Mouse (Mus musculus) midbrain, embryonic 13.5 days (tissue): ENCODE results near the gene Arhgap35. TPM values are rescaled to one million over a fixed set of nuclear protein-coding genes. Genes with fewer than 3 reads are reported as not detected.
A peak's percentile ranks its signal among the peaks of the same experiment; 100 is the strongest.

ENCODE experiments used
- ATAC-seq: fragments of 200-750 bp; cut with Nextera tagmentation; 2 replicates; pipeline ENCODE4 v1.8.0; 2017; ENCODE audit warnings: mild to moderate bottlenecking, moderate TSS enrichment, moderate library complexity
- H3K27ac ChIP-seq: fragments of 300-500 bp; sonication (generic); 2 replicates; pipeline ENCODE4 v1.5.1; 2015; ENCODE audit warnings: inconsistent platforms, mild to moderate bottlenecking, moderate library complexity
- H3K27me3 ChIP-seq: fragments of 300-500 bp; sonication (generic); 2 replicates; pipeline ENCODE4 v1.6.1; 2015; ENCODE audit warnings: mild to moderate bottlenecking, inconsistent platforms
- H3K36me3 ChIP-seq: fragments of 300-500 bp; sonication (generic); 2 replicates; pipeline ENCODE4 v1.6.1; 2015; ENCODE audit warnings: mild to moderate bottlenecking, inconsistent platforms
- H3K4me1 ChIP-seq: fragments of 300-500 bp; sonication (generic); replicated peaks from 2 replicates; pipeline ENCODE4 v1.6.1; 2015; ENCODE audit warnings: inconsistent platforms
- H3K4me2 ChIP-seq: fragments of 300-500 bp; sonication (generic); replicated peaks from 2 replicates; pipeline ENCODE4 v1.6.1; 2015; ENCODE audit warnings: moderate library complexity, mild to moderate bottlenecking, inconsistent platforms
- H3K4me3 ChIP-seq: fragments of 300-500 bp; sonication (generic); replicated peaks from 2 replicates; pipeline ENCODE4 v1.5.1; 2015; ENCODE audit warnings: mild to moderate bottlenecking, inconsistent platforms
- H3K9ac ChIP-seq: fragments of 300-500 bp; sonication (generic); replicated peaks from 2 replicates; pipeline ENCODE4 v1.6.1; 2015; ENCODE audit warnings: mild to moderate bottlenecking, inconsistent platforms
- H3K9me3 ChIP-seq: fragments of 300-500 bp; sonication (generic); 2 replicates; pipeline ENCODE4 v1.6.1; 2016; ENCODE audit warnings: mild to moderate bottlenecking, inconsistent platforms
- WGBS: fragments of 180-500 bp; shearing (Covaris S2); methylation state at CpG from one replicate; pipeline ENCODE4 v1.1.7; 2015; 5-methylcytosine and 5-hydroxymethylcytosine counted together
- polyA plus RNA-seq: library from polyadenylated mRNA; unstranded; fragments of >200 nt; fragmentation: Nextera tagmentation; extraction: Ambion mirVana; gene quantifications from 2 replicates; pipeline ENCODE4 v1.2.1, GENCODE M21; 2015

The Arhgap35 gene
- polyA plus RNA-seq, 1 experiment from 2014 or later: 34.0 TPM

- no peak for ATAC-seq
These were observed 57.5 kb downstream of the Arhgap35 start for GRCm38 (mm10) chr7:16557251-16557650.

DNA sequence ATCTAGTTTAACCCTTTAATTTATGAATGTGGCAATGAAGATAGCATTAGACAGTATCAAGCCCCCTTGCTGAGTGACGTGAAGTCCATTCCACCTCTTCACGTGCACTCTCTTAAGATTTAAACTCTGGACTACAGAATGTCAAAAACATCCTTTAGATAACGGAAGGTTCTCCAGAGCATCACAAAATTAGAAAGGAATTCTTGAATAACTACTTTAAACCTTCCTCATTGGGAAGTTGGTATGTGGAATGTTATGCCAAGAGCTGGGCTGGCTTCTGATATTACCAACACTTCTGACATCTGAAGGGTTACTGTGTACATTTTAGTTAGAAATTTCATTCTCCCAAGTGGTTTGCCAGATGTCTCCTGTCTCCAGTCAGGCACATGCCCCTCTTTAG, 60.6 kb downstream of the Arhgap35 start:
- no peaks in the 10 kb centered on the region for H3K27me3 ChIP-seq
- ATAC-seq: no peak
- no peak overlapping the region for H3K27ac ChIP-seq
- no peak overlapping the region for H3K9ac ChIP-seq
- no peaks in the 10 kb centered on the region for H3K36me3 ChIP-seq
- 95% methylated on average over 3 of the region's 3 CpGs for WGBS
- no peak overlapping the region for H3K4me3 ChIP-seq
- peaks cover 28% of the 10 kb centered on the region for H3K4me1 ChIP-seq
- H3K9me3 ChIP-seq: no peaks in the 10 kb centered on the region
- H3K4me2 ChIP-seq: no peak overlapping the region

More at GRCm38 (mm10) chr7:16557251-16557650, 57.5 kb downstream of the Arhgap35 start:
- Histone ChIP-seq H3K9me3 (no peaks in the 10 kb centered on the region), H3K27ac (no peak overlapping the region; the same call in 1 of the 2 replicates), H3K4me2 (no peak overlapping the region), H3K4me1 (peaks cover 28% of the 10 kb centered on the region), H3K4me3 (no peak overlapping the region), H3K9ac (no peak overlapping the region), H3K36me3 (peaks cover 22% of the 10 kb centered on the region), H3K27me3 (no peaks in the 10 kb centered on the region)
- WGBS: 58% methylated on average over 4 of the region's 4 CpGs

DNA sequence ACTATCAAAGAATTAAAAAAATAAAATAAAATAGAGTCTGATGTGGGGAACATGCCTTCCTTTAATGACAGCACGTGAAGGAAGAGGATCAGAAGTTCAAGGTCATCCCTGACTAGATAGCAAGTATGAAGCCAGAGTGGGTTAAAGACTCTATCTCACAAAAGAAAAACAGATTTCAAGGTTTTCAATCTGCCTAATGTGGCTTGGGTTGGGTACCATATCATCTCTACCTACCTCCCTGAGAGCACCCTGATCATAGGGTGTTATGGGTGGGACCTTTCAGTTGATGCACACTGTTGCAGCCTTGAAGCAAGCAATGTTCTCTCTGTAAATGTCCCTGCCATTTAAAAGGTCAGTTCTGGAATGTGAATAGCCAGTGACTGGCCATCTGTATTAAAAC, 63.2 kb downstream of the Arhgap35 start:
- 97% methylated on average over 1 of the region's 1 CpGs for WGBS
- no peak for ATAC-seq

GRCm38 (mm10) chr7:16549299-16549698, 65.5 kb downstream of the Arhgap35 start:
- Histone ChIP-seq H3K36me3 (peaks cover 39% of the 10 kb centered on the region), H3K9me3 (no peaks in the 10 kb centered on the region), H3K4me2 (no peak overlapping the region), H3K4me3 (no peak overlapping the region), H3K27ac (no peak overlapping the region), H3K9ac (no peak overlapping the region), H3K27me3 (no peaks in the 10 kb centered on the region), H3K4me1 (no peaks in the 10 kb centered on the region)
- 92% methylated on average over 1 of the region's 1 CpGs for WGBS
- no peak for ATAC-seq

More for the DNA sequence above, 63.2 kb downstream of the Arhgap35 start:
- Histone ChIP-seq H3K9me3 (no peaks in the 10 kb centered on the region), H3K4me3 (no peak overlapping the region), H3K27me3 (no peaks in the 10 kb centered on the region), H3K27ac (no peak overlapping the region), H3K4me2 (no peak overlapping the region), H3K36me3 (peaks cover 19% of the 10 kb centered on the region), H3K9ac (no peak overlapping the region), H3K4me1 (peaks cover 7% of the 10 kb centered on the region; the same call in 1 of the 2 replicates)

- Histone ChIP-seq H3K4me1 (no peaks in the 10 kb centered on the region), H3K4me2 (no peak overlapping the region), H3K9me3 (no peaks in the 10 kb centered on the region), H3K27me3 (no peaks in the 10 kb centered on the region), H3K27ac (peak overlapping the region; percentile 35; the same call in 1 of the 2 replicates), H3K36me3 (peaks cover 55% of the 10 kb centered on the region), H3K9ac (no peak overlapping the region), H3K4me3 (no peak overlapping the region)
- ATAC-seq: no peak
- WGBS: 80% methylated on average over 8 of the region's 8 CpGs
These were observed 70.0 kb downstream of the Arhgap35 start for GRCm38 (mm10) chr7:16544770-16545169.

- WGBS: 92% methylated on average over 5 of the region's 5 CpGs
- Histone ChIP-seq H3K4me1 (no peaks in the 10 kb centered on the region), H3K27me3 (no peaks in the 10 kb centered on the region), H3K9ac (no peak overlapping the region), H3K9me3 (no peaks in the 10 kb centered on the region), H3K4me2 (no peak overlapping the region), H3K36me3 (peaks cover 45% of the 10 kb centered on the region), H3K27ac (no peak overlapping the region), H3K4me3 (no peak overlapping the region)
- no peak for ATAC-seq
These were observed 77.4 kb downstream of the Arhgap35 start for GRCm38 (mm10) chr7:16537220-16537903.

DNA sequence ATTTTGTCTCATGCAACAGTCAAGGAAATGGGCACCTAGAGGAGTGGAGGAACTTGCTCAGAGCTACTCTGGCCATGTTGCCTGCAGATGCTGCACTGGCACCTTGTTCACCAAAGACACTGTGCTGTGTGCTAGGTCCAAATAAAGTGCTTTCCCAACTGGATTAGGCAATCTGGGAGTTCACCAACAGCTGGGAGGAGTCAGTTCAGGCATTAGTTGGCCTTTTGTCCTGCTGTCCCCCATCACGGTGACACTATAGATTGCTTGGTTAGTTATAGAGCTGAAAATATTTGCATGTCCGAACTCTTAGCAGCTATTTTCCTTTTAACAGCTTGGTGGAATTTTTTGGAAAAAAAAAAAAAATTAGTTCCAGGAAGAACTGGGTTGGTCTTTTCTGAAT, 88.8 kb downstream of the Arhgap35 start:
- no peak overlapping the region for H3K4me2 ChIP-seq
- 93% methylated on average over 2 of the region's 2 CpGs for WGBS

DNA sequence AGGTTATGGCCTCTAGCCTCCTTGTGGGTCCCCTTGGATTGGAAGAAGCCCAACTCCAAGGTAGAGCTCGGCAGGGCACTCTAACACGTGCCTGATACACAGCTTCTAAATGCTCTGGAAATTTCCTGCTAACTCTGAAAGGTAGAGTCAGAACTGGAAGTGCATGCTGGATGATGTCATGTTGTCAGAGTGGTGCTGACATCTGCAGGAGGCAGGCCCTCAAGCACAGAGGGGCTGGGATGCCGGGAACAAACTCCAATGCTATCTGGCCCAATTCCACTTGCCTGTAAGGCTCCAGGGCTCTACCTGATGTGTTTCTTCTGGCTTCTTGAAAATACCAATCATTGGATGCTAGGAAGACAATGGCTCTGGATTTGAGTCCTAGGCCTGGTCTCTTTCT, 89.3 kb downstream of the Arhgap35 start:
- Histone ChIP-seq H3K4me2 (no peak overlapping the region), H3K9me3 (no peaks in the 10 kb centered on the region), H3K4me1 (no peaks in the 10 kb centered on the region), H3K27ac (no peak overlapping the region), H3K4me3 (no peak overlapping the region), H3K9ac (no peak overlapping the region), H3K27me3 (no peaks in the 10 kb centered on the region), H3K36me3 (peaks cover 22% of the 10 kb centered on the region)
- ATAC-seq: no peak
- 91% methylated on average over 3 of the region's 3 CpGs for WGBS

More for the DNA sequence above, 88.8 kb downstream of the Arhgap35 start:
- Histone ChIP-seq H3K4me1 (no peaks in the 10 kb centered on the region), H3K9me3 (no peaks in the 10 kb centered on the region), H3K27me3 (no peaks in the 10 kb centered on the region), H3K27ac (no peak overlapping the region), H3K36me3 (peaks cover 22% of the 10 kb centered on the region), H3K9ac (no peak overlapping the region), H3K4me3 (no peak overlapping the region)
- no peak for ATAC-seq

- Histone ChIP-seq H3K9me3 (no peaks in the 10 kb centered on the region), H3K9ac (no peak overlapping the region), H3K27me3 (no peaks in the 10 kb centered on the region), H3K36me3 (peaks cover 22% of the 10 kb centered on the region), H3K4me2 (no peak overlapping the region), H3K27ac (no peak overlapping the region), H3K4me1 (no peaks in the 10 kb centered on the region), H3K4me3 (no peak overlapping the region)
- WGBS: 83% methylated on average over 2 of the region's 2 CpGs
- no peak for ATAC-seq
These were observed 90.5 kb downstream of the Arhgap35 start for GRCm38 (mm10) chr7:16524308-16524707.

DNA sequence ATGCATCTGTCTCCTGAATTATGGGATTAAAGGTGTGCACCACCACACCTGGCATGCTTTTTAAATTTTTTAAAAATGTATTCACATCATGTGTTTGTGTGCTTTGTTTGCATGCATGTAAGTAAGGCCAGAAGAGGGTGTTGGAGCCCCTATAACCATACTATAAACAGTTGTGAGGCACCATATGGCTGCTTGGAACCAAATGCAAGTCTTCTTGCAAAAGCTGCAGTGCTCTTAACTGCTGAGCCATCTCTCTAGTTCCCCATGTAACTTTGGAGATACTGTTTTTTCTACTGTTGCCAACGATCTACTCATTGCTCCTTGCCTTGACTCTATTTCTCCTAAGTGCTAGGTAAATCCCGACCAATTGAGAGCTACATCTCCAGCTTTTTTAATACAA, 95.5 kb downstream of the Arhgap35 start:
- H3K36me3 ChIP-seq: peaks cover 23% of the 10 kb centered on the region

DNA sequence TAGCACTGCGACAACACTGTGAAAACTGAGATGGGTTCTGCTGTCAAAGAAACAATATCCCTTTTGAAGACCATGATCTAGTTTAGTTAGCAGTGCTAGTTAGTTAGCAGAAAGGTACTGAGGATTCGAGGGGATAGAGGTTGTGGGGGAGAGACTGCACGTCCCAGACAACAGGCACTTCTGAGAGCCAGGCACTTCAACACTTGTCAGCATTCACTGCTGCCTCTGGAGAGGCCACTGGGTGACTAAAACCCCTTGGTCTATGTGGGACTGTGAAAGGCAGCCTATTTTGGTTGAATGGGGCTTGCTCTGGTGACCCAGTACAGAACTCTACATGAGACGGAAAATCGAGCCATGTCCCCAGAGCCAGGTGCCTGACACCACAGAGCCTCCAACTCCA, 97.6 kb downstream of the Arhgap35 start:
- ATAC-seq: no peak
- no peaks in the 10 kb centered on the region for H3K9me3 ChIP-seq
- no peaks in the 10 kb centered on the region for H3K4me1 ChIP-seq
- WGBS: 94% methylated on average over 5 of the region's 5 CpGs
- H3K9ac ChIP-seq: no peak overlapping the region
- no peaks in the 10 kb centered on the region for H3K27me3 ChIP-seq
- H3K4me2 ChIP-seq: no peak overlapping the region
- no peak overlapping the region for H3K4me3 ChIP-seq
- no peak overlapping the region for H3K27ac ChIP-seq
- peaks cover 26% of the 10 kb centered on the region for H3K36me3 ChIP-seq

More for the DNA sequence above, 95.5 kb downstream of the Arhgap35 start:
- Histone ChIP-seq H3K27me3 (no peaks in the 10 kb centered on the region), H3K4me2 (no peak overlapping the region), H3K27ac (no peak overlapping the region), H3K4me1 (no peaks in the 10 kb centered on the region), H3K4me3 (no peak overlapping the region), H3K9ac (no peak overlapping the region), H3K9me3 (no peaks in the 10 kb centered on the region)
- no peak for ATAC-seq
- WGBS: 99% methylated on average over 2 of the region's 2 CpGs

DNA sequence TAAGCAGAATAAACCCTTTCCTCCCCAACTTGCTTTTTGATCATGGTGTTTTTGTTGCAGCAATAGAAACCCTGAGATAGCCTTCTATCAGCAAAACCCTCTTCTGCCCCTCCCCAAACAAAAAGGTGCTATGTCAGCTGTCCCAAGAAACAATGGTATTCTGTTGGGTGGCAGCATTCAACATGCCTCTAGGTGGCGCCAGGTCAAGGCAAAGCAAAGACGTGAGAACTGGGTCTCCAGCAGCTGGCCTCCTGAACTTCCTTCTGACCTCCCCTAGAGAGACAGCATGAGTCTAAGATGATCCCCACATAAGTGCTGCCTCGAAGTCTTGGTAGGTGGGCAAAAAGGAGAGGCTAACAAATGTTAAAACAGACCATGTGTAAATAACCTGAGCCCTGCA, 107.5 kb downstream of the Arhgap35 start:
- peaks cover 6% of the 10 kb centered on the region; the same call in 1 of the 2 replicates for H3K4me1 ChIP-seq
- no peak for ATAC-seq
- WGBS: 21% methylated on average over 3 of the region's 3 CpGs
- H3K27ac ChIP-seq: no peak overlapping the region
- peaks cover 87% of the 10 kb centered on the region for H3K36me3 ChIP-seq
- no peaks in the 10 kb centered on the region for H3K9me3 ChIP-seq
- H3K4me3 ChIP-seq: no peak overlapping the region
- H3K9ac ChIP-seq: no peak overlapping the region
- H3K27me3 ChIP-seq: no peaks in the 10 kb centered on the region
- no peak overlapping the region for H3K4me2 ChIP-seq

DNA sequence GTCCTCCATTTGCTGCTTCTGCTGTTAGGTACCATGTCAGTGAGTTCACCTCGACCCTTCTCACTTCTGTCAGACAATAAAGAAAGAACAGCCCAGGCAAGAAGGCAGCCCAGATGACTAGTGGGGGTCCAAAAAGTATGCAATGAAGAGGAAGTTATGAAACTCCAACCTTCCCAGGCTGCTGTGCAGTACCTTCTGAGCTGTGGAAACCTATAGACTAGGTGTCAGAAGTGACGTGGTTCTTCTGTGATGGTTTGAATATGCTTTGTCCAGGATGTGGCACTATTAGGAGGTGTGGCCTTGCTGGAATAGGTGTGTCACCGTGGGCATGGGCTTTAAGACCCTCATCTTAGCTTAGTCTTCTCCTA, 109.6 kb downstream of the Arhgap35 start:
- no peaks in the 10 kb centered on the region for H3K27me3 ChIP-seq
- 88% methylated on average over 3 of the region's 3 CpGs for WGBS
- peaks cover 9% of the 10 kb centered on the region; the same call in 1 of the 2 replicates for H3K4me1 ChIP-seq
- H3K9ac ChIP-seq: no peak overlapping the region
- no peak overlapping the region for H3K4me2 ChIP-seq
- ATAC-seq: no peak
- H3K9me3 ChIP-seq: no peaks in the 10 kb centered on the region
- no peak overlapping the region for H3K27ac ChIP-seq
- peaks cover 85% of the 10 kb centered on the region for H3K36me3 ChIP-seq
- H3K4me3 ChIP-seq: no peak overlapping the region
